Mouse (Mus musculus) lung, embryonic 16.5 days (tissue): ENCODE results near the gene Acad10. TPM values are rescaled to one million over a fixed set of nuclear protein-coding genes. Genes with fewer than 3 reads are reported as not detected.
A peak's percentile ranks its signal among the peaks of the same experiment; 100 is the strongest.
"Not testable (repeated sequence)": the region's sequence is repeated elsewhere in the genome, so short reads cannot be mapped to it uniquely, and the experiment has no call there.

Source experiments
- ATAC-seq: fragments of 200-750 bp; cut with Nextera tagmentation; 2 replicates; pipeline ENCODE4 v1.8.0; 2017; ENCODE audit warnings: low read depth, mild to moderate bottlenecking, moderate library complexity
- H3K27ac ChIP-seq: fragments of 300-500 bp; sonication (generic); 2 replicates; pipeline ENCODE4 v1.5.1; 2014; ENCODE audit warnings: mild to moderate bottlenecking, control low read depth, low read length
- H3K27me3 ChIP-seq: fragments of 300-500 bp; sonication (generic); 2 replicates; pipeline ENCODE4 v1.6.1; 2014; ENCODE audit warnings: low read depth, low read length, mixed read lengths; ENCODE audit not compliant: control insufficient read depth, insufficient read depth
- H3K36me3 ChIP-seq: fragments of 300-500 bp; sonication (generic); 2 replicates; pipeline ENCODE4 v1.6.1; 2014; ENCODE audit warnings: low read length; ENCODE audit not compliant: control insufficient read depth, insufficient read depth
- H3K4me1 ChIP-seq: fragments of 300-500 bp; sonication (generic); replicated peaks from 2 replicates; pipeline ENCODE4 v1.6.1; 2014; ENCODE audit warnings: low read length, mixed read lengths; ENCODE audit not compliant: control insufficient read depth, insufficient read depth
- H3K4me2 ChIP-seq: fragments of 300-500 bp; sonication (generic); 2 replicates; pipeline ENCODE4 v1.6.1; 2014; ENCODE audit warnings: low read depth, low read length, control low read depth
- H3K4me3 ChIP-seq: fragments of 300-500 bp; sonication (generic); 2 replicates; pipeline ENCODE4 v1.5.1; 2014; ENCODE audit warnings: mild to moderate bottlenecking, low read length, control low read depth
- H3K9ac ChIP-seq: fragments of 300-500 bp; sonication (generic); 2 replicates; pipeline ENCODE4 v1.6.1; 2014; ENCODE audit warnings: low read length, control low read depth
- H3K9me3 ChIP-seq: fragments of 300-500 bp; sonication (generic); 2 replicates; pipeline ENCODE4 v1.6.1; 2016; ENCODE audit warnings: low read length; ENCODE audit not compliant: control insufficient read depth
- WGBS: fragments of 180-500 bp; shearing (Covaris S2); extraction: QIAGEN DNeasy Blood & Tissue Kit; methylation state at CpG from one replicate; pipeline ENCODE4 v1.1.7; 2014; 5-methylcytosine and 5-hydroxymethylcytosine counted together
- polyA plus RNA-seq: library from polyadenylated mRNA; unstranded; fragments of >200 nt; fragmentation: Nextera tagmentation; extraction: Ambion mirVana; gene quantifications from 2 replicates; pipeline ENCODE4 v1.2.1, GENCODE M21; 2015

Gene Acad10
- polyA plus RNA-seq, 1 experiment from 2014 or later: 3.1 TPM

- no peak overlapping the region for H3K9ac ChIP-seq
- peaks cover 17% of the 10 kb centered on the region for H3K36me3 ChIP-seq
- peaks cover 15% of the 10 kb centered on the region for H3K4me1 ChIP-seq
- H3K4me3 ChIP-seq: no peak overlapping the region
- no peaks in the 10 kb centered on the region for H3K9me3 ChIP-seq
- H3K27me3 ChIP-seq: no peaks in the 10 kb centered on the region
- no peak overlapping the region for H3K27ac ChIP-seq
- whole genome bisulfite sequencing: 80% methylated on average over 8 of the region's 8 CpGs
- H3K4me2 ChIP-seq: no peak overlapping the region
- ATAC-seq: no peak
Measured at GRCm38 (mm10) chr5:121663456-121663855, 3.1 kb upstream of the Acad10 start.

- H3K27ac ChIP-seq: no peak overlapping the region
Measured at GRCm38 (mm10) chr5:121661494-121661893, 1.2 kb upstream of the Acad10 start.

GRCm38 (mm10) chr5:121660897-121661254, 562 bp upstream of the Acad10 start:
- WGBS: 0% methylated on average over 26 of the region's 26 CpGs
- no peaks in the 10 kb centered on the region for H3K9me3 ChIP-seq
- H3K9ac ChIP-seq: peak overlapping the region; percentile 97
- H3K4me3 ChIP-seq: peak overlapping the region; percentile 96
- H3K4me1 ChIP-seq: peaks cover 15% of the 10 kb centered on the region
- H3K27me3 ChIP-seq: no peaks in the 10 kb centered on the region
- peak; percentile 15; the same call in 1 of the 2 replicates for ATAC-seq
- peak overlapping the region; percentile 70 for H3K27ac ChIP-seq
- peaks cover 14% of the 10 kb centered on the region for H3K36me3 ChIP-seq
- H3K4me2 ChIP-seq: peak overlapping the region; percentile 62

More at GRCm38 (mm10) chr5:121661494-121661893, 1.2 kb upstream of the Acad10 start:
- WGBS: 77% methylated on average over 5 of the region's 5 CpGs
- H3K36me3 ChIP-seq: peaks cover 14% of the 10 kb centered on the region
- H3K9ac ChIP-seq: peak overlapping the region; percentile 97
- ATAC-seq: no peak
- peaks cover 15% of the 10 kb centered on the region for H3K4me1 ChIP-seq
- H3K9me3 ChIP-seq: no peaks in the 10 kb centered on the region
- H3K4me2 ChIP-seq: peak overlapping the region; percentile 62
- peak overlapping the region; percentile 96 for H3K4me3 ChIP-seq
- H3K27me3 ChIP-seq: no peaks in the 10 kb centered on the region

- not testable (repeated sequence) for H3K4me2 ChIP-seq, H3K4me3 ChIP-seq, H3K9me3 ChIP-seq, H3K36me3 ChIP-seq, H3K9ac ChIP-seq, ATAC-seq, H3K27me3 ChIP-seq, H3K27ac ChIP-seq
- peaks cover 15% of the 10 kb centered on the region for H3K4me1 ChIP-seq
- 81% methylated on average over 6 of the region's 6 CpGs for WGBS
Measured at GRCm38 (mm10) chr5:121657656-121658055, 2.7 kb downstream of the Acad10 start.

- H3K27ac ChIP-seq, H3K4me3 ChIP-seq, H3K36me3 ChIP-seq, H3K9ac ChIP-seq, H3K4me2 ChIP-seq, ATAC-seq, H3K9me3 ChIP-seq, H3K27me3 ChIP-seq: not testable (repeated sequence)
- H3K4me1 ChIP-seq: peaks cover 12% of the 10 kb centered on the region
- 58% methylated on average over 6 of the region's 6 CpGs for WGBS
Measured at GRCm38 (mm10) chr5:121656866-121657265, 3.4 kb downstream of the Acad10 start.

- Histone ChIP-seq H3K27me3 (no peaks in the 10 kb centered on the region), H3K4me3 (no peak overlapping the region), H3K4me2 (no peak overlapping the region), H3K9ac (no peak overlapping the region), H3K36me3 (no peaks in the 10 kb centered on the region), H3K9me3 (no peaks in the 10 kb centered on the region), H3K27ac (no peak overlapping the region), H3K4me1 (peaks cover under 1% of the 10 kb centered on the region)
- ATAC-seq: no peak
- 69% methylated on average over 4 of the region's 4 CpGs for WGBS
Measured at GRCm38 (mm10) chr5:121654526-121654925, 5.8 kb downstream of the Acad10 start.

- Histone ChIP-seq H3K9me3 (no peaks in the 10 kb centered on the region), H3K27ac (no peak overlapping the region), H3K4me3 (no peak overlapping the region), H3K36me3 (no peaks in the 10 kb centered on the region), H3K4me2 (no peak overlapping the region), H3K27me3 (no peaks in the 10 kb centered on the region), H3K9ac (no peak overlapping the region), H3K4me1 (no peaks in the 10 kb centered on the region)
- 71% methylated on average over 7 of the region's 7 CpGs for WGBS
- no peak for ATAC-seq
Measured at GRCm38 (mm10) chr5:121649134-121649533, 11.2 kb downstream of the Acad10 start.

GRCm38 (mm10) chr5:121639601-121640000, 20.7 kb downstream of the Acad10 start:
- no peak for ATAC-seq
- WGBS: 83% methylated on average over 9 of the region's 9 CpGs

GRCm38 (mm10) chr5:121637296-121637695, 23.0 kb downstream of the Acad10 start:
- Histone ChIP-seq H3K27me3 (no peaks in the 10 kb centered on the region), H3K27ac (no peak overlapping the region), H3K36me3 (no peaks in the 10 kb centered on the region), H3K4me2 (no peak overlapping the region), H3K4me3 (no peak overlapping the region), H3K9me3 (no peaks in the 10 kb centered on the region), H3K4me1 (no peaks in the 10 kb centered on the region), H3K9ac (no peak overlapping the region)
- no peak for ATAC-seq
- WGBS: 72% methylated on average over 6 of the region's 6 CpGs

More at GRCm38 (mm10) chr5:121639601-121640000, 20.7 kb downstream of the Acad10 start:
- H3K9me3 ChIP-seq: no peaks in the 10 kb centered on the region
- H3K4me3 ChIP-seq: no peak overlapping the region
- no peak overlapping the region for H3K4me2 ChIP-seq
- H3K27ac ChIP-seq: no peak overlapping the region
- H3K36me3 ChIP-seq: no peaks in the 10 kb centered on the region
- no peaks in the 10 kb centered on the region for H3K4me1 ChIP-seq
- no peaks in the 10 kb centered on the region for H3K27me3 ChIP-seq
- no peak overlapping the region for H3K9ac ChIP-seq

- 89% methylated on average over 5 of the region's 5 CpGs for WGBS
- Histone ChIP-seq H3K4me3 (no peak overlapping the region), H3K27ac (no peak overlapping the region), H3K4me2 (no peak overlapping the region), H3K9me3 (no peaks in the 10 kb centered on the region), H3K9ac (no peak overlapping the region), H3K27me3 (no peaks in the 10 kb centered on the region), H3K4me1 (no peaks in the 10 kb centered on the region), H3K36me3 (no peaks in the 10 kb centered on the region)
- no peak for ATAC-seq
Measured at GRCm38 (mm10) chr5:121634668-121635067, 25.6 kb downstream of the Acad10 start.
